Mouse (Mus musculus): ENCODE measurements around the gene Taf8. TPM values are rescaled to one million over a fixed set of nuclear protein-coding genes. Genes with fewer than 3 reads are reported as not detected.

The Taf8 gene
- polyA plus RNA-seq, 1 experiment from 2014 or later: 19.5 TPM

DNA sequence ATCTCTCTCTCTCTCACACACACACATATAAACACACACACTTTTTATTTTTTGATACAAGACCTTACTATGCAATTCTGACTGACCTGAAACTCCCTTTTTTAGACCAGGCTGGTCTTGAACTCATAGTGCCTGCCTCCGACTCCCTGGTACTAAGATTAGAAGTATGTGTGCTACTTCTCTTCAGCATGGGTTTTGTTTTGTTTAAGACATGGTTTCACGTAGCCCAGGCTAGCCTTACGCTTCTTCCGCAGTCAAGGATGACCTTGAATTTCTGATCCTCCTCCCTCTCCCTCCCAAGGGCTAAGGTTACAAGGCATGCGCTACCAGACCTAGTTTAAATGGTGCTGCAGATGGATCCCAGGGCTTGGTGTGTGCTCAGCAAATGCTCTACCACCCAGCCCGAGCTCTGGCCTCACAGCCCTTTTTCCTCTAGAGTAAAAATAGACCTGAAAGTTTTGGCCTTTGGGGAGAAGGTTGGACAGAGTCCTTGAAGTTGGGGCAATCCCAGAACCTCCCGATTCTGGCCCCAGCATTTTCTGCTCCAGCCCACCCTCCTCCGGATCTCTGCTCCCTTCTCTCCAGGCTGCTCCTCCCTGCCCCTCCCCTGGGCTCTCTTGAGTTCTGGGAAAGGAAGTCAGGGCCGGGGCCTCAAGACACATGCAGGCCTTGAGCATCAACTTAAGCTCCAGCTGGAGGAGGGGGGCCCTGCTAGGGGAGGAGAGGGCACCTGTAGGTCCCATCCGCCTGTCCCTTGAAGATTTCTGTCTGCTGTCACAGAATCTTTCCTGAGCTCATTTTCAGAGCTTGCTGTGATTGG, 11.1 kb upstream of the Taf8 start:
- Histone ChIP-seq H3K4me1 (ENCODE audit: control insufficient read depth, insufficient read depth, low read length) (peaks cover 27% of the 10 kb centered on the region), H3K4me3 (ENCODE audit: low read depth, low read length) (no peak overlapping the region), H3K9ac (ENCODE audit: low read depth, low read length) (peak overlapping the region; percentile 2; the same call in 1 of the 2 replicates), H3K36me3 (ENCODE audit: control insufficient read depth, insufficient read depth, low read length) (no peaks in the 10 kb centered on the region), H3K4me2 (ENCODE audit: low read depth, low read length) (no peak overlapping the region), H3K27ac (replicated peaks; ENCODE audit: low read depth, low read length) (peak overlapping the region; percentile 12), H3K9me3 (ENCODE audit: control insufficient read depth, low read length) (no peaks in the 10 kb centered on the region), H3K27me3 (replicated peaks; ENCODE audit: control insufficient read depth, insufficient read depth, low read length) (no peaks in the 10 kb centered on the region)
- DNase-seq (ENCODE audit: low spot score): peak; percentile 72
- WGBS: 55% methylated on average over 10 of the region's 10 CpGs
- ATAC-seq (ENCODE audit: low read depth): no peak

DNA sequence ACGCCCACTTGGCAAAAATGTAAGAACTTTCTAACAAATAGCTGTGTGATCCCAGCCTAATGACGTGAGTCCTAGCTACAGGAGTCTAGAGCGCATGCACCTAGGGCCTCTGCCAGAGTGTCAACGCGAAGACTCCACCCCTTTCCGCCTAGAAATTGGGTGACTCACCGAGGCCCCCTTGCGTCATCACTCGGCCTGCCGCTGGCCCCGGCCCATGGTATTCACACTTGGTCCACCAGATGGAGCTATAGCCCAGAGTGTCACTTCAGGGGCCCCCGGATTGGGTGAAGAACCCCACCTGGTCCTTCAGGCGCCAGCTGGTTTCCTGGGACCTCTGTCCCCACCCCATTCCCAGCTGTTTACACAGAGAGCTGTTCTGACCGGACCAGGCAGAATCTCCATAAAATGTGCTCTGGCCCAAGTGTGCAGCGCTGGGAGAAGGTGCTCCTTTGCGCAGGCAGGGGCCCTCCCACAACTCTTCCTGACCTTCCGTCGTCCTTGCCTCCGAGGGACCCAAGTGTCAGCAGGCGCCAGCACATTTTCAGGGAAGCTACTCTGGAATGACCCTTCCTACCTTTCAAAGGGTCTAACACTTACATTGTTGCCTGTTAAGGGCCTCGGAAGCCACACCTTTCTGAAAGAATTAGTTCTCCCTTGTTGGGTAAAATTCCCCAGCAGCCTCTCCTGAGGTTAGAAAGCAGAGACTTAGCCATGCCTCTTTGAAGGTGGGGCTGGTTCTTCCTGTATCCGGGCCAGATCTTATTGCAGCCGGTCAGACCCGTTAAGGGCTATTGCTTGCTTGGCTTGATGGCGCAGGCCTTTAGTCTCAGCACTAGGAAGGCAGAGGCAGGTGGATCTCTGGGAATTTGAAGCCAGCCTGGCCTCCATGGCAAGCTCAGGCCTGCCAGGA, 9.3 kb upstream of the Taf8 start:
- Histone ChIP-seq H3K4me1 (ENCODE audit: control insufficient read depth, insufficient read depth, low read length) (peaks cover 30% of the 10 kb centered on the region), H3K4me2 (ENCODE audit: low read depth, low read length) (peak overlapping the region; percentile 52), H3K27me3 (replicated peaks; ENCODE audit: control insufficient read depth, insufficient read depth, low read length) (no peaks in the 10 kb centered on the region), H3K36me3 (ENCODE audit: control insufficient read depth, insufficient read depth, low read length) (no peaks in the 10 kb centered on the region), H3K9me3 (ENCODE audit: control insufficient read depth, low read length) (no peaks in the 10 kb centered on the region), H3K9ac (ENCODE audit: low read depth, low read length) (peak overlapping the region; percentile 49), H3K27ac (replicated peaks; ENCODE audit: low read depth, low read length) (peak overlapping the region; percentile 81), H3K4me3 (ENCODE audit: low read depth, low read length) (peak overlapping the region; percentile 23)
- ATAC-seq (ENCODE audit: low read depth) (peak; percentile 91), DNase-seq (ENCODE audit: low spot score) (peak; percentile 99)
- WGBS: 11% methylated on average over 25 of the region's 25 CpGs

DNA sequence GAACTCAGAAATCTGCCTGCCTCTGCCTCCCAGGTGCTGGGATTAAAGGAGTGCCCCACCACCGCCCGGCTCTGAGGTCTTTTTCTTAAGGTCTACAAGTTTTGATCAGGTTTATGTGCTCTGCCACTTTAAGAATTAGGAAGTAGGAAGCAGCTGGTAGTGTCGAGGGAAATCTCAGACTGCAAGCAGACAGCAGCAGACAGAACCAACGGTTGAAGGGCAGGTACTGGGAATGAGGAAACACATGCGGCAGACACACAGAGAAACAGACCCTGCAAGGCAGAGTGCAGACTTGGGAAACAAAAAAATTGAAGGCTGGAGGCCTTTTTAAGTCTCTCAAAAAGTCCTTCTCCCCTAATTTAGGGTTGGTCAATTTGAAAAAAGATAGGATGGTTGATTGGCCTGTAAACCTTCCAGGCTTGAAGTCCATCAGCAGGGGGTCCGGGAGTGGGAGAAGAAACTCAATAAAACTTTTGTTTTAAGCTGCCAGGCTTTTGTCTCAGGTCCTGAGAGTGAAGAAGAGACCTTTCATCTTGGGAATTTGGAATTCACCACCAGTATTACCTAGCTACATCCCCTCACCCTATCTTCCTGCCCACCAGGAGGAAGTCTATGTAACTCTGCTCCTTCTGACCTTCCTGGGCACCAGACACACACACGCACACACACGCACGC, 7.1 kb upstream of the Taf8 start:
- Histone ChIP-seq H3K9me3 (ENCODE audit: control insufficient read depth, low read length) (no peaks in the 10 kb centered on the region), H3K4me1 (ENCODE audit: control insufficient read depth, insufficient read depth, low read length) (peaks cover 34% of the 10 kb centered on the region), H3K36me3 (ENCODE audit: control insufficient read depth, insufficient read depth, low read length) (no peaks in the 10 kb centered on the region), H3K9ac (ENCODE audit: low read depth, low read length) (no peak overlapping the region), H3K27me3 (replicated peaks; ENCODE audit: control insufficient read depth, insufficient read depth, low read length) (no peaks in the 10 kb centered on the region), H3K4me3 (ENCODE audit: low read depth, low read length) (no peak overlapping the region), H3K27ac (replicated peaks; ENCODE audit: low read depth, low read length) (no peak overlapping the region; the same call in 1 of the 2 replicates), H3K4me2 (ENCODE audit: low read depth, low read length) (no peak overlapping the region; the same call in 1 of the 2 replicates)
- ATAC-seq (ENCODE audit: low read depth) (no peak), DNase-seq (ENCODE audit: low spot score) (peak; percentile 16)
- 59% methylated on average over 9 of the region's 9 CpGs for WGBS

DNA sequence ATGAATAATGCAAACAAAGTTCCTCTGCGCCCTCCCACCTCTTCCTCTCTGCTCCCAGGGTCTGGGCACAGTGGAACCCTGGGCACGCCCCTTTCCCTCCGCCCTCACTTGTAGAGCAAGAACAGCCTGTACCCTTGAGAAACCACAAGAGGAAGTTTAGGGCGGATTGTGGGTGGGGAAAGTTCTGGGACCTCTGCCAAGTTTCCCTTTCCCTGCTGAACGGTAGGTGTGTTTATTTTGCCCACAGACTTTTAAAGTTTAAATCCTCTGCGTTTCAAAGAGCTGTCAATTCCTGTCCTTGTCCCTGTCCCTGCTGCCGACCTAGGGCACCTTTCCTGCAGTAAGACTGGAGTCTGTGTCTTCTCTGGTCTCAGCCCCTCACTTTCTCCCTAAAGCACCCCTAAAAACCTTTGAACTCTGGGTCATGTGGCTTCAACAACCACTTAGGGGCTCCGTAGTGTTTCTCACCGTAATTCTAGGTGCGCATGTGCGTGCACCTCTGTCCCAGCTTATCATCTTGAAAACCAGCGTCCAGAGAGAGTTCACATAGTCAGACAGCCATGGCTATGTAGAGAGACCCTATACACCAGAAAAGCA, 6.0 kb upstream of the Taf8 start:
- Histone ChIP-seq H3K36me3 (ENCODE audit: control insufficient read depth, insufficient read depth, low read length) (no peaks in the 10 kb centered on the region), H3K4me1 (ENCODE audit: control insufficient read depth, insufficient read depth, low read length) (peaks cover 26% of the 10 kb centered on the region), H3K4me2 (ENCODE audit: low read depth, low read length) (peak overlapping the region; percentile 48), H3K4me3 (ENCODE audit: low read depth, low read length) (peak overlapping the region; percentile 16; the same call in 1 of the 2 replicates), H3K9me3 (ENCODE audit: control insufficient read depth, low read length) (no peaks in the 10 kb centered on the region), H3K9ac (ENCODE audit: low read depth, low read length) (no peak overlapping the region; the same call in 1 of the 2 replicates), H3K27ac (replicated peaks; ENCODE audit: low read depth, low read length) (peak overlapping the region; percentile 83), H3K27me3 (replicated peaks; ENCODE audit: control insufficient read depth, insufficient read depth, low read length) (no peaks in the 10 kb centered on the region)
- WGBS: 21% methylated on average over 12 of the region's 12 CpGs
- DNase-seq (ENCODE audit: low spot score) (peak; percentile 96), ATAC-seq (ENCODE audit: low read depth) (peak; percentile 81)

DNA sequence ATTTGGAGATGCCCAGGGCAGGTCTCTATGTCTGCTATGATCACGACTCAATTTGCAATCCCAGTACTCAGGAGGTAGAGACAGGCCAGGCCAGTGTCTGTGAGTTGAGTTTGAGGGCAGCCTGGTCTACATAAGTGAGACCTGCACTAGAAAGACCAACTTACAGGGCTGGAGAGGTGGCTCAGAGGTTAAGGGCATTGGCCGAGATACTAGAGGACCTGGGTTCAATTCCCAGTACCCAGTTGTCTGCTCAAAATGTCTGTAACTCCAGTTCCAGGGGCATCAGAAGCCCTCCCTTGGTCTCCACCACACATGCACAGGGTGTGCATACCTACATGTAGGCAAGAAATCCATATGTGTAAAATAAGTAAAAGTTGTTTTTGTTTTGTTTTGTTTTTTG, 5.4 kb upstream of the Taf8 start:
- Histone ChIP-seq H3K27me3 (replicated peaks; ENCODE audit: control insufficient read depth, insufficient read depth, low read length) (no peaks in the 10 kb centered on the region), H3K27ac (replicated peaks; ENCODE audit: low read depth, low read length) (peak overlapping the region; percentile 83), H3K4me3 (ENCODE audit: low read depth, low read length) (no peak overlapping the region), H3K36me3 (ENCODE audit: control insufficient read depth, insufficient read depth, low read length) (no peaks in the 10 kb centered on the region), H3K4me1 (ENCODE audit: control insufficient read depth, insufficient read depth, low read length) (peaks cover 26% of the 10 kb centered on the region), H3K9me3 (ENCODE audit: control insufficient read depth, low read length) (no peaks in the 10 kb centered on the region), H3K4me2 (ENCODE audit: low read depth, low read length) (peak overlapping the region; percentile 48), H3K9ac (ENCODE audit: low read depth, low read length) (no peak overlapping the region)
- WGBS: 85% methylated on average over 2 of the region's 2 CpGs
- DNase-seq (ENCODE audit: low spot score) (no peak), ATAC-seq (ENCODE audit: low read depth) (no peak)

DNA sequence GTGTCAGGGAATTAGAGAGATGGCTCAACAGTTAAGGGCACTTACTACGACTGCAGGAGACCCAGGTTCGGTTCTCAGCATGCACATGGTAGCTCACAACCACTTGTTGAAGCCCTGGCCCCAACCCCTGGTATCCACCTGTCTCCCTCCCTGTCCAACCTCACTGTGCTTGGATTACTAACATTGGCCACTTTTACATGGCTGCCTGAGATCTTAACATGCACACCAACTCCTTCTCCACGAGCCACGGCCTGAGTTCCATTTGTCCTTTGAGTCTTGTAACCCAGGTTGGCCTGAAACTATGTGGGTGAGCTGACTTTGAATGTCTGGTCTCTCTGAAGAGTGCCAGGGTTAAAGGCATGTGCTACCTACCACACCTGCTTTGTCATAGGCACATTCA, 4.6 kb upstream of the Taf8 start:
- H3K4me1 ChIP-seq (ENCODE audit: control insufficient read depth, insufficient read depth, low read length): peaks cover 24% of the 10 kb centered on the region
- no peak for ATAC-seq (ENCODE audit: low read depth)
- WGBS: 93% methylated on average over 4 of the region's 4 CpGs
- H3K27me3 ChIP-seq (replicated peaks; ENCODE audit: control insufficient read depth, insufficient read depth, low read length): no peaks in the 10 kb centered on the region
- H3K36me3 ChIP-seq (ENCODE audit: control insufficient read depth, insufficient read depth, low read length): no peaks in the 10 kb centered on the region
- H3K9ac ChIP-seq (ENCODE audit: low read depth, low read length): no peak overlapping the region
- H3K27ac ChIP-seq (replicated peaks; ENCODE audit: low read depth, low read length): no peak overlapping the region
- DNase-seq (ENCODE audit: low spot score): no peak
- no peak overlapping the region for H3K4me3 ChIP-seq (ENCODE audit: low read depth, low read length)
- no peaks in the 10 kb centered on the region for H3K9me3 ChIP-seq (ENCODE audit: control insufficient read depth, low read length)
- H3K4me2 ChIP-seq (ENCODE audit: low read depth, low read length): no peak overlapping the region

DNA sequence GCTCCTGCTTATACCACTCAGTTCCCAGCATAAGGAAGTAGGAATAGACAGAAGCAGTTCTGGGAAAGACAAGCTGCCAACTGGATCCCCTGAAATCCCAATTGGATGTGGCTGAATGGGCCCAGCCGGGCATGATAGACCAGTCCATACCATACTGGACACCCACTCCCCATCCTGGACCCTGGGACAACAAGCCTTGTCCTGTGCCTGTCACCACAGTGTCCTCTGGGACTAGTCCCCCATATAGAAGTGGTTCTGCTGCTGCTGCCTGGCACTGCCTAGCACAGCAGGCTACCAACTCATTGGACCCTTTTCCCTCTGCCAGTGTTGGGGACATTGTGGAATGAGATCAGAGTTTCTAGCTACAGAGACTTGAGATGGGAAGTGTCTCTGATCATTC, 4.0 kb upstream of the Taf8 start:
- Histone ChIP-seq H3K27me3 (replicated peaks; ENCODE audit: control insufficient read depth, insufficient read depth, low read length) (no peaks in the 10 kb centered on the region), H3K36me3 (ENCODE audit: control insufficient read depth, insufficient read depth, low read length) (no peaks in the 10 kb centered on the region), H3K4me2 (ENCODE audit: low read depth, low read length) (peak overlapping the region; percentile 65), H3K4me3 (ENCODE audit: low read depth, low read length) (no peak overlapping the region), H3K27ac (replicated peaks; ENCODE audit: low read depth, low read length) (no peak overlapping the region), H3K9me3 (ENCODE audit: control insufficient read depth, low read length) (no peaks in the 10 kb centered on the region), H3K9ac (ENCODE audit: low read depth, low read length) (no peak overlapping the region), H3K4me1 (ENCODE audit: control insufficient read depth, insufficient read depth, low read length) (peaks cover 24% of the 10 kb centered on the region)
- ATAC-seq (ENCODE audit: low read depth): no peak
- 81% methylated on average over 1 of the region's 1 CpGs for WGBS
- DNase-seq (ENCODE audit: low spot score): no peak

DNA sequence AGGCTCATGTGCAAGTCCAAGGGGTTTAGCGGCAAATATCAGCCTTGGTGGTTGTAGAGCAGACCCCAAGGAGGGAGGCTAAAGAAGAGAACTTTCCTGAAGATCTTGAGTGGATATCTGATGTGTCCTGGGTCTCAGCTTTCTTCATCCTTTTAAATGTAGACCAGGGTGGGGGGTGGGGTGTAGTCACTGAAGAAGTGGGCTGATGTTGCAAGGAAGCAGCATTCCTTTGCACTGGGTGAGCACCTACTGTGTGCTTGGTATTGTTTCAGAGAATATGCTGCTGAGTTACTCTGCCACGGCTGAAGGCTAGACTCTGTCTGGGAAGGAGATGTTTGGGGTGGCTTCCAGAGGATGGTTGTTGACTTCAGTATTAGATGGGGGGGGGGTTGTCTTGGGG, 3.5 kb upstream of the Taf8 start:
- 62% methylated on average over 2 of the region's 2 CpGs for WGBS
- no peaks in the 10 kb centered on the region for H3K9me3 ChIP-seq (ENCODE audit: control insufficient read depth, low read length)

More for the DNA sequence above, 3.5 kb upstream of the Taf8 start:
- Histone ChIP-seq H3K36me3 (ENCODE audit: control insufficient read depth, insufficient read depth, low read length) (0 out of 2 replicates have a peak, but pooled peaks cover under 1% of the 10 kb centered on the region), H3K4me2 (ENCODE audit: low read depth, low read length) (peak overlapping the region; percentile 65), H3K27me3 (replicated peaks; ENCODE audit: control insufficient read depth, insufficient read depth, low read length) (no peaks in the 10 kb centered on the region), H3K27ac (replicated peaks; ENCODE audit: low read depth, low read length) (no peak overlapping the region), H3K4me1 (ENCODE audit: control insufficient read depth, insufficient read depth, low read length) (peaks cover 26% of the 10 kb centered on the region), H3K4me3 (ENCODE audit: low read depth, low read length) (peak overlapping the region; percentile 36), H3K9ac (ENCODE audit: low read depth, low read length) (peak overlapping the region; percentile 59; the same call in 1 of the 2 replicates)
- DNase-seq (ENCODE audit: low spot score) (no peak), ATAC-seq (ENCODE audit: low read depth) (no peak)

All from embryonic facial prominence, embryonic 14.5 days (tissue).